Mouse (Mus musculus) adrenal gland, postnatal 4 days (tissue): Measurements from ENCODE around the gene Rln3. TPM values are rescaled to one million over a fixed set of nuclear protein-coding genes. Genes with fewer than 3 reads are reported as not detected.
"Not testable (repeated sequence)": the region's sequence is repeated elsewhere in the genome, so short reads cannot be mapped to it uniquely, and the experiment has no call there.

Experiments used
- DNase-seq, 2 experiments: peaks; one replicate each; pipeline ENCODE4 v3.0.0; 2021 to 2022; ENCODE audit warnings: low spot score in 2 of 2, mixed read lengths in 2 of 2
- total RNA-seq, 2 experiments: library from RNA; stranded (reverse); gene quantifications; 2 replicates each; pipeline ENCODE4 v1.2.3; 2021

Rln3 gene
- total RNA-seq, 2 experiments from 2014 or later = not detected

DNA sequence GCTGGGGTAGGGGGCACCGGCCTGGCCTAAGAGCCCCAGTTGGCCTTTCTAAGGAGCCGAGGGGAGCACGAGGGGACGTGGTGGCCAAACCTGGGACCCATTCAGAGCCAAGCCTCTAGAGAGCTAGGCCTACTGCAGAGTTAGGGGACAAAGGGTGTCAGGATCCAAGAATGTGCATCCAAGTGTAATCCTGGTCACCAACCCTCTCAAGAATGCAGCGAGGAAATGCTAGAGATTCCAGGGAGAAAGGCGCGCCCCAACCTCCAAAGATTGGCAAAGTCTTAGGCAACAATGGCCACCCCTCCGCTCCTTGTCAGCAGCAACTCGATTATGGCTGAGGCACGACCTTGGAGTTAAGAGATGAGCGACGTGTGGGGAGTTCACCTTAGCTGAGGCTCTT is 23.2 kb downstream of the Rln3 start:
- no peak for DNase-seq

- DNase-seq = no peak
These were observed 23.7 kb downstream of the Rln3 start, which contains the start of gene Palm3 for GRCm38 (mm10) chr8:84021096-84021495. Gene Palm3 (plus strand): TSS chr8:84021471.

DNA sequence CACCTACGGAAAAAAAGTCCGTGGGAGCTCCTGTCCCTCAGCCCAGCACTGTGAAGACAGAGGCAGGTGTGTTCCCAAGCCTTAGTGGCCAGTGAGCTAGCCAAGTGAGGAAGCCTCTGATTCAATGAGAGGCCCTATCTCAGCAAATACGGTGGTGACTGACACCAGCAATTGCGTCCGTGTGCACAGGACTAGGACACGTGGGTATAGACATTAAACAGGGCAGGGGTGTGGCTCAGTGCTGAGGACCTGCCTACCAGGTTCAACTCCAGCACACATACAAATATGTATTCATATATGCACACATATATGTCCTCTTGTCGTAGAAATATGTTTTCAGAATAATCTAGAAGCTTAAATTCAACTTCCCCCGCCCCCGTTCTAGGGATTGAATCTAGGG is 25.1 kb downstream of the Rln3 start:
- no peak for DNase-seq

- DNase-seq = no peak
These were observed 29.0 kb downstream of the Rln3 start for GRCm38 (mm10) chr8:84015833-84016232.

GRCm38 (mm10) chr8:84012499-84013165 is 32.2 kb downstream of the Rln3 start:
- DNase-seq = no peak

DNA sequence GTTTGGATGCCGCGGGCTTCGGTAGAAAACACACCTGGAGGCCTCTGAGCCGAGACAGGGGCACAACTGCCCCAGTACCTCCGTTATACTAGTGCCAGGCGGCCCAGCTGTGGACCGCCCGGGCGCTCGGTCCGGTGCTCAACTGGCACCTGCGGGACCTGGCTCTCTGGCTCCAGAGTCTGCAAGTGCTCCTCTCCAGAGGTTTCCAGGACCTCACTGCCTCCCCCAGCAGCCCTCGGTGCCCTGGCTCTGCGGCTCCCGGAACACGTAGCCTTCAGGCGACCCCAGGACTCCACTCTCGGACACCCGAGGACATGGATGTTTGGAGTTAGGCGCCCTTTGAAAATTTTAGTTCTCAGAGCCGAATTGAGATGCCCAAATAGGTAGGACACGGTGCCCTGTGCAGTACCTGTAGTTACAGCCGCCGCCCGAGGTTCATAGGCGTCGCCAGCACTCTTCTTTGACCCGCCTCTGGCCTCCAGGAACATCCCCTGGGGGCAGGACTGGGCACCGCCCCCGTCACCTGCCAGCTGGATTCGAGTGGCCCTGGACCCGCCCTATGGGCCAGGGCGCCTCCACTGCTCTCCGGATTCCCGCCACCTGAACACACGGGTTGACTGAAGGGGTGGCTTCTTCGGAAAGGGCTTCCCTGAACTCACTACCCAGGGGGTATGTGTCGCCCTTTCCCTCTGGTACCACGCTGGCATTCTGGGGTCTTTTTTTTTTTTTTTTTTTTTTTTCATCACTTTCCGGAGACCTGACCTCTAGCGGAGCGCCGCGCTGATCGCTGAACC is 32.9 kb downstream of the Rln3 start, which contains the start of gene 2210011C24Rik:
Gene 2210011C24Rik, minus strand, starts transcription at position 467 of the 794 bp plus-strand sequence.
- no peak for DNase-seq

GRCm38 (mm10) chr8:84010625-84011611 is 33.9 kb downstream of the Rln3 start:
- peak in 1 of 2 experiments; percentile 53 for DNase-seq

DNA sequence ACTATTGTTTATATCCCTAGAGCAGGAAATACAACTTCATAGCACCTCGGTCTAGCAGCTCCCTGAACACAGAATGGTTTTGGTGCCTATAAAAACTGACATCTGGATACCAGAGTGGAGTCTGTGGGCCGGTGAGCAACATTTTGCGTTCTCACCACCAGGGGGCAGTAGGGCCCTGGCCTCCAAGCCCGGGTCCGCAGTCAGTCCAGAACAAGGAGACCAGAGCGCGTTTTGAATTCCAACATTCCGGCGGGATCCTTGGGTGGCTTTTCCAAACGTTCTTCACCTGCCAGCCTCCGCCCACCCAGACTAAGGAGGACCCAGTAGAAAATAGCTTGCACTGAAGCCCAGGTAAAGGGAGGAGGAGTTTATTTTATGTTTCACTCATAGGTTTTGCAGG is 34.9 kb downstream of the Rln3 start:
- peak; percentile 74 to 81 for DNase-seq

GRCm38 (mm10) chr8:84008362-84008761 is 36.4 kb downstream of the Rln3 start:
- DNase-seq = no peak

DNA sequence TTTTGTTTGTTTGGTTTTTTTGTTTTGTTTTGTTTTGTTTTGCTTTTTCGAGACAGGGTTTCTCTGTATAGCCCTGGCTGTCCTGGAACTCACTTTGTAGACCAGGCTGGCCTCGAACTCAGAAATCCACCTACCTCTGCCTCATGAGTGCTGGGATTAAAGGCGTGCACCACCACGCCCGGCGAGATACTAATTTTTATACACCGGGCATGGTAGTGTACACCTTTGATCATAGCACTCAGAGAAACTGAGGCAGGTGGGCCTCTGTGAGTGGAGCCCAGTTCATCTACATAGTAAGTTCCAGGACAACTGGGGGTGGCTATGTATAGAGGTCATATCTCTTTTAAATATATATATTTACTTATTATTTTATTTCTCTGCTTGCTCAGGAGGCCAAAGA is 39.3 kb downstream of the Rln3 start:
- not testable (repeated sequence) for DNase-seq

GRCm38 (mm10) chr8:84004533-84005201 is 40.1 kb downstream of the Rln3 start:
- DNase-seq = peak; percentile 68 to 89

GRCm38 (mm10) chr8:84003612-84004246 is 41.1 kb downstream of the Rln3 start:
- no peak for DNase-seq

DNA sequence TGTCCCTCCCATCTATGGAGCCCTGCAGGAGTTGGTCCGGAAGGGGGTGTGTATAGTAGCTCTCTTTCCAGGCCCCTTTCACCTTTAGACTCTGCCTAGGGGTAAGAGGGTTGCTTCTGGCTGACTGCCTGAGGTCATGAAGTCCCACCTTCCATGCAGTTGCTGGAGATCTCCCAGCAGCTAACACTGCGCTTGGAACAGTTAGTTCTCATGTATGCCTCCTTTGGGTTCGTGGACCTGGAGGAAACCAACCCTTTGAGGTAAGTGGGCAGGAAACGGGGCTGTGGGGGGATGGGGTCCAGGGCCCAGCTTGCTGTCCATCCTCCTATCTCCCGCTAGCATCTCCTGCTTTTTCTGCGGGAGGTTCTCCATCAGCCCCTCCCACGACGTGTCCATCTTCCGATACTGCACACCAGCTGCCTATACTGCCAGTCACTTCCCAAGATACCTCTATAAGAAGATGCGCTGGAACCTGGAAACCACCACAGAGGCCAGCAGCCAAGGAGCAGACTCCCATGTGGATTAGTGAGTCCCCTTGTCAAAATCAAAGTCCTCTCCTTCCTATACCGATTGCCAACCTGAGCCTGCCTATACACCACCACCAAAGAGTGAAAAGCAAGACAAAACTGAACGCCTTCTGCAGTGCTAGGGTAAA is 41.7 kb downstream of the Rln3 start:
- no peak for DNase-seq

DNA sequence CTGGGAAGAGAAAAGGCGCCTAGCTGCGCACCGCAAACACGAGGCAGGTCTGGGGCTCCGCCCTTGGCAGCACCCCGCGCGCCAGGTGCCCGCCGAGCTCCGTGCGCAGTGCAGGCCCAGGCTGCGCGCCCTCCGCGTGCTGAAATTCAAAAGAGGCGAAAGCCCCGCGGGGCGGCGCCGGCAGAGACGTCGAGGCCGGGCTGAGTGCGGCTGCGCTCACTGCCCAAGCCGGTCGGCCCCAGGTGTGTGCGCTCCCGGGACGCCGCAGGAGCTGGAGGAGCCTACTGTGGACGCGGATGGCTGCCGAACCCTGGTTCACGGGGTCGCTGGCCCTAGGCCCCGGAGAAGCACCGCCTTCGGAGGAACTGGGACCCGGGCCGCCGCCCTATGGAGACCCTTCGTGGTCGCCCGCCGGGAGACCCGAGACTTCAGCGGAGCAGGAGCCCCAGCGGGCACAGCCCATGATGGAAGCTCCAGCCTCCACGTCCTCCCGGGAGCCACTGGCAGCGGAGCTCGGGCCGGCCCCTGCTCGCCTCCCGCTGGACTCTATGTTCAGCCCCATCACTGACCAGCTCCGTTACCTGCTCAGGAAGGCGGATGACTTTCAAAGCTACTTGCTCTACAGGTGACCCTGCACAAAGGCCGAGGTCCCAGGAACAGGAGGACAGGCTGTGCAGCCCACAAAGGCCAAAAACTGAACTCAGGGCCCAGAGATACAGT is 43.4 kb downstream of the Rln3 start, which contains the start of gene 1700067K01Rik:
Gene 1700067K01Rik, plus strand, starts transcription at position 222 of the 720 bp plus-strand sequence.
- no peak for DNase-seq

GRCm38 (mm10) chr8:83999825-84000224 is 45.0 kb downstream of the Rln3 start:
- no peak for DNase-seq

GRCm38 (mm10) chr8:83999057-83999705 is 45.6 kb downstream of the Rln3 start:
- DNase-seq = no peak

DNA sequence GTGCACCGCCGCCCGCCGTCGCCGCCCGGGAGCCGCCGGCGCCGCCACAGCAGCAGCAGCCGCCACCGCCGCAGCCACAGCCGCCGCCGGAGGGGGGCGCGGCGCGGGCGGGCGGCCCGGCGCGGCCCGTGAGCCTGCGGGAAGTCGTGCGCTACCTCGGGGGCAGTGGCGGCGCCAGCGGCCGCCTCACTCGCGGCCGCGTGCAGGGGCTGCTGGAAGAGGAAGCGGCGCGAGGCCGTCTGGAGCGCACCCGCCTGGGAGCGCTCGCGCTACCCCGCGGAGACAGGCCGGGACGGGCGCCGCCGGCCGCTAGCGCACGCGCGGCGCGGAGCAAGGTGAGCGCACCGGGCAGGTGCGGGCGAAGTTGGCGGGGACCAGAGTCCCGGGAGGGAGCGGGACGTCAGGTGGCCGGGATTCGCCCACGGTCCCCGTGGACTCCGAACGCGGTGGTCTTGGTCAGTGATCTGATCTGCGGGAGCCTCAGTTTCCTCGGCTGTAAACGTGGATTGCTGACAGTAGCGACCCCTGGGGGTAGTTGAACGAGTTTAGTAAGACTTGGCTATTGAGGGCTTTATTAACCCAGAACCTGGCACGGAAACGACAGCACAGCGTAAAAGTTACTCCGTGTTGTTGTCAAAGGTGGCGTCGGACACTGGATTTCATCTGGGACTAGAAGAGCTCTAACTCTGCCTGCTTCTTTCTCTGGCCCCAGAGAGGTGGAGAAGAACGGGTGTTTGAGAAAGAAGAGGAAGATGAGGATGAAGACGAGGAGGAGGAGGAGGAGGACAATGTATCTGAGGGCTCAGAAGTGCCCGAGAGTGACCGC is 46.4 kb downstream of the Rln3 start:
- DNase-seq = no peak
